Mouse (Mus musculus) intestine, embryonic 15.5 days (tissue): ENCODE measurements around the gene Mfsd4b1. TPM values are rescaled to one million over a fixed set of nuclear protein-coding genes. Genes with fewer than 3 reads are reported as not detected.

Experiments
- polyA plus RNA-seq: library from polyadenylated mRNA; unstranded; fragments of >200 nt; fragmentation: Nextera tagmentation; extraction: Ambion mirVana; gene quantifications from 2 replicates; pipeline ENCODE4 v1.2.1, GENCODE M21; 2015

Gene Mfsd4b1
- polyA plus RNA-seq, 1 experiment from 2014 or later = 0.90 TPM

Other genes starting within 250 kb of the Mfsd4b1 start
- gene Mfsd4b4, start 126.0 kb downstream of the Mfsd4b1 start, polyA plus RNA-seq = 3.3 TPM in 2 replicates
- gene Mfsd4b2, start 98.3 kb downstream of the Mfsd4b1 start, polyA plus RNA-seq = 1.0 and 1.4 TPM in 2 replicates
- 5.5 and 5.6 TPM in 2 replicates for gene Mfsd4b3, start 65.1 kb downstream of the Mfsd4b1 start, polyA plus RNA-seq
- 0.29 and 0.30 TPM in 2 replicates for gene Mfsd4b5, start 38.6 kb downstream of the Mfsd4b1 start, polyA plus RNA-seq
- gene Slc16a10, start 117.0 kb upstream of the Mfsd4b1 start, polyA plus RNA-seq = 36.1 and 37.4 TPM in 2 replicates
- 65.4 and 74.7 TPM in 2 replicates for gene Rpf2, start 221.8 kb upstream of the Mfsd4b1 start, polyA plus RNA-seq
- 80.8 and 88.9 TPM in 2 replicates for gene Gtf3c6, start 232.8 kb upstream of the Mfsd4b1 start, polyA plus RNA-seq